Mouse (Mus musculus): ENCODE results near the gene Dnajc5g. TPM values are rescaled to one million over a fixed set of nuclear protein-coding genes. Genes with fewer than 3 reads are reported as not detected.

Dnajc5g gene
- polyA plus RNA-seq, 1 experiment from 2014 or later, result not detected

Other genes with a start within 250 kb of the Dnajc5g start
- gene Tmem214, start 238.3 kb upstream of the Dnajc5g start, polyA plus RNA-seq (2016; fragmentation: Nextera tagmentation; extraction: Ambion mirVana), result 55.5 and 56.2 TPM in 2 replicates
- gene Agbl5, start 217.6 kb upstream of the Dnajc5g start, polyA plus RNA-seq (2016; fragmentation: Nextera tagmentation; extraction: Ambion mirVana), result 7.0 and 7.2 TPM in 2 replicates
- 374 and 383 TPM in 2 replicates for gene Ost4, start 198.5 kb upstream of the Dnajc5g start, polyA plus RNA-seq (2016; fragmentation: Nextera tagmentation; extraction: Ambion mirVana)
- 70.0 and 73.6 TPM in 2 replicates for gene Emilin1, start 192.9 kb upstream of the Dnajc5g start, polyA plus RNA-seq (2016; fragmentation: Nextera tagmentation; extraction: Ambion mirVana)
- gene Khk, start 184.9 kb upstream of the Dnajc5g start, polyA plus RNA-seq (2016; fragmentation: Nextera tagmentation; extraction: Ambion mirVana), result 33.6 and 36.3 TPM in 2 replicates
- 4.2 and 5.1 TPM in 2 replicates for gene Cgref1, start 160.7 kb upstream of the Dnajc5g start, polyA plus RNA-seq (2016; fragmentation: Nextera tagmentation; extraction: Ambion mirVana)
- 110 and 111 TPM in 2 replicates for gene Preb, start 145.9 kb upstream of the Dnajc5g start, polyA plus RNA-seq (2016; fragmentation: Nextera tagmentation; extraction: Ambion mirVana)
- 0.06 and 0.08 TPM in 2 replicates for gene Tcf23, start 137.6 kb upstream of the Dnajc5g start, polyA plus RNA-seq (2016; fragmentation: Nextera tagmentation; extraction: Ambion mirVana)
- gene Atraid, start 58.0 kb upstream of the Dnajc5g start, polyA plus RNA-seq (2016; fragmentation: Nextera tagmentation; extraction: Ambion mirVana), result 47.4 and 54.5 TPM in 2 replicates
- gene Slc5a6, start 57.4 kb upstream of the Dnajc5g start, polyA plus RNA-seq (2016; fragmentation: Nextera tagmentation; extraction: Ambion mirVana), result 6.9 and 7.0 TPM in 2 replicates
- gene Cad, start 51.5 kb upstream of the Dnajc5g start, polyA plus RNA-seq (2016; fragmentation: Nextera tagmentation; extraction: Ambion mirVana), result 43.6 and 44.5 TPM in 2 replicates
- gene Slc30a3, start 2.0 kb downstream of the Dnajc5g start, polyA plus RNA-seq (2016; fragmentation: Nextera tagmentation; extraction: Ambion mirVana), result 0.26 and 0.48 TPM in 2 replicates
- 0.12 TPM in 1 of 2 replicates, not detected in the other for gene Trim54, start 10.4 kb downstream of the Dnajc5g start, polyA plus RNA-seq (2016; fragmentation: Nextera tagmentation; extraction: Ambion mirVana)
- not detected in 2 replicates for gene Ucn, start 32.5 kb downstream of the Dnajc5g start, polyA plus RNA-seq (2016; fragmentation: Nextera tagmentation; extraction: Ambion mirVana)
- gene Mpv17, start 48.0 kb downstream of the Dnajc5g start, polyA plus RNA-seq (2016; fragmentation: Nextera tagmentation; extraction: Ambion mirVana), result 25.8 and 27.0 TPM in 2 replicates
- gene Gm29609, start 73.6 kb downstream of the Dnajc5g start, polyA plus RNA-seq (2016; fragmentation: Nextera tagmentation; extraction: Ambion mirVana), result 0.90 and 1.3 TPM in 2 replicates
- gene Gtf3c2, start 73.9 kb downstream of the Dnajc5g start, polyA plus RNA-seq (2016; fragmentation: Nextera tagmentation; extraction: Ambion mirVana), result 51.5 and 53.1 TPM in 2 replicates
- 58.2 and 62.3 TPM in 2 replicates for gene Snx17, start 86.9 kb downstream of the Dnajc5g start, polyA plus RNA-seq (2016; fragmentation: Nextera tagmentation; extraction: Ambion mirVana)
- 67.2 and 73.1 TPM in 2 replicates for gene Eif2b4, start 87.1 kb downstream of the Dnajc5g start, polyA plus RNA-seq (2016; fragmentation: Nextera tagmentation; extraction: Ambion mirVana)
- gene Zfp513, start 96.0 kb downstream of the Dnajc5g start, polyA plus RNA-seq (2016; fragmentation: Nextera tagmentation; extraction: Ambion mirVana), result 4.5 and 7.2 TPM in 2 replicates
- 195 and 204 TPM in 2 replicates for gene Ppm1g, start 114.4 kb downstream of the Dnajc5g start, polyA plus RNA-seq (2016; fragmentation: Nextera tagmentation; extraction: Ambion mirVana)
- gene Nrbp1, start 134.6 kb downstream of the Dnajc5g start, polyA plus RNA-seq (2016; fragmentation: Nextera tagmentation; extraction: Ambion mirVana), result 60.1 and 64.8 TPM in 2 replicates
- not detected in 2 replicates for gene Gm9970, start 134.9 kb downstream of the Dnajc5g start, polyA plus RNA-seq (2016; fragmentation: Nextera tagmentation; extraction: Ambion mirVana)
- gene Krtcap3, start 145.4 kb downstream of the Dnajc5g start, polyA plus RNA-seq (2016; fragmentation: Nextera tagmentation; extraction: Ambion mirVana), result 4.6 and 6.1 TPM in 2 replicates
- 8.7 and 10.3 TPM in 2 replicates for gene Ift172, start 184.8 kb downstream of the Dnajc5g start, polyA plus RNA-seq (2016; fragmentation: Nextera tagmentation; extraction: Ambion mirVana)
- gene Fndc4, start 189.8 kb downstream of the Dnajc5g start, polyA plus RNA-seq (2016; fragmentation: Nextera tagmentation; extraction: Ambion mirVana), result 13.9 and 15.7 TPM in 2 replicates
- gene Gckr, start 191.2 kb downstream of the Dnajc5g start, polyA plus RNA-seq (2016; fragmentation: Nextera tagmentation; extraction: Ambion mirVana), result 10.3 and 11.2 TPM in 2 replicates

Data from liver, embryonic 12.5 days (tissue).